Mouse (Mus musculus) CD4-positive, CD25-positive, alpha-beta regulatory T cell (primary cell): Measurements from ENCODE around the gene Gpr108. TPM values are rescaled to one million over a fixed set of nuclear protein-coding genes. Genes with fewer than 3 reads are reported as not detected.

ENCODE experiments used
- polyA plus RNA-seq: library from polyadenylated mRNA; unstranded; fragments of 100-300 nt; shearing (Covaris generic); gene quantifications from one replicate; pipeline ENCODE4 v1.2.1, GENCODE M21; 2017

The Gpr108 gene
- polyA plus RNA-seq = 82.5 TPM

GRCm38 (mm10) chr17:57248201-57248699 is at the start of gene Gpr108:
TSS of gene Gpr108 (minus strand) at chr17:57248446.

DNA sequence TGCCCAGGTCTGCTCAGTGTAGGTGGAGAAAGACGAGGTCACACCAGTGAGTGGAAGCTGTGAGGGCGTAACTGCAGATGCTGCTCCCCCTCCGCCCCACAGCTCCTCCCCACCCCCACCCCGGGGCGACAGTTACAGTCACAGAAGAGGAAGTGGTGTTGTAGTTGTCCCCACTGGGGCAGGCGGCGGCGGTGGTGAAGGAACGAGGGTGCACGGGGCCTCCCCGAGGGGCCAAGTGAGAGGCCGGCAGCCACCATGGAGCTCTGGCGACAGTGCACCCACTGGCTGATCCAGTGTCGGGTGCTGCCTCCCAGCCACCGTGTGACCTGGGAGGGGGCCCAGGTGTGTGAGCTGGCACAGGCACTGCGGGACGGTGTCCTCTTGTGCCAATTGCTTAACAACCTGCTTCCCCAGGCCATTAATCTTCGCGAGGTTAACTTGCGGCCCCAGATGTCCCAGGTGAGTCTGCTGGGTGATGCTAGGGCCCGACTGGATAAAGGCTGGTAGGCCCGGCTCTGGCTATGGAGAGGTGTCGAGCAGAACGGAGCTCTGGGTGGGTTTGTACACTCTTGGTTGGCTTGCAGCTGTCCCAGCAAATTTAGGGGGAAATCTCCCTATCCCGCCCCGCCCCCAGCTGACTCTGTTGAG is 30.8 kb upstream of the Gpr108 start, which contains the start of gene Vav1:
TSS of gene Vav1 (plus strand) at position 158 of the 648 bp plus-strand sequence.

GRCm38 (mm10) chr17:57249186-57250181 is 1.2 kb upstream of the Gpr108 start, which contains the start of gene Trip10:
TSS of gene Trip10 (plus strand) at chr17:57249455.

DNA sequence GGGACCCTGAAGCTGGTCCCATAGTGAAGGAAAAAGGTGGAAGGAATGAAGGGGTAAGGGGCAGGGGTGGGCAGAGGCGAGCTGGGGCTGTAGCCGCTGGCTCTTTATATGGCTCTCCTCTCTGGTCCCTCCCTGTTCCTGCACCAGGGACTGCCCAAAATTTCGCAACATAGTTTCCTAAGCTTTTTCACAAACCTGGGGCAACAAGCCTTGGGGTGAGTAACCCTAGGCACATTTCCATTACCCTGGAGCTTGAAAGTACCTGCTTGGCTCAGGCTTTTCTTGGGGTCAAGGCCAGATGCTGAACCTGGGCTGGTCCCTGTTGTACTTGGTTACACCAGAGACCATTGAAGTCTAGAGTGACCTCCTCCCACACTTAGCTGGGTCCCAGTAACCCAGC is 20.2 kb downstream of the Gpr108 start, which contains the start of gene C3:
TSS of gene C3 (minus strand) at position 123 of the 400 bp plus-strand sequence.

DNA sequence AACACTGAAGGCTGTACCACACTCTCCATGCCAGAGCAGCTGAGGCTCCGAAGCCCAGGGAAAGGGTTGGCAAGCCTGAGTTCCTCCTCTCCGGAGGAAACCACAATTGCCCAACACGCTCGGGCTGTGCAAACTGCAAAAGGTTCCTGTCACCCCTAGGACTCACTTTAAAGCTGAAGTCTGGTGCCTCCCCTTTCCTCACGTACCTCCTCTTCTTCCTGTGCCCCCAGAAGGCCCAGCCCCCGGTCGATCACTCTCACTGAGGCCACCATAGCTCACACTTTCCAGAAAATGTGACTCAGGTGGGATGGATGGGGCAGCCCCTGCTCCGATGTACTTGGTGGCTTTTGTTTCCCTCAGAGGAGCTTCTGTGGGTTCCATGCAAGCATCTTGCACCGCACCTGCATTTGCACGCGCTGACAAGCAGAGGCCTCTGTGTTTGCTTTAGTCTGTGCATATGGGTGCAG is 54.2 kb downstream of the Gpr108 start, which contains the start of gene Tnfsf14:
TSS of gene Tnfsf14 (minus strand) at position 137 of the 467 bp plus-strand sequence.

Other genes with a start within 250 kb of the Gpr108 start
- 1.6 TPM for gene Pspn, start 248.4 kb downstream of the Gpr108 start, polyA plus RNA-seq
- gene Gtf2f1, start 237.2 kb downstream of the Gpr108 start, polyA plus RNA-seq = 90.6 TPM
- gene Gm17949, start 237.0 kb downstream of the Gpr108 start, polyA plus RNA-seq = 0.61 TPM
- 56.0 TPM for gene Khsrp, start 216.9 kb downstream of the Gpr108 start, polyA plus RNA-seq
- not detected for gene Slc25a41, start 206.8 kb downstream of the Gpr108 start, polyA plus RNA-seq
- 1.1 TPM for gene Crb3, start 189.3 kb downstream of the Gpr108 start, polyA plus RNA-seq
- 7.9 TPM for gene Slc25a23, start 188.6 kb downstream of the Gpr108 start, polyA plus RNA-seq
- gene Dennd1c, start 169.9 kb downstream of the Gpr108 start, polyA plus RNA-seq = 288 TPM
- gene Tubb4a, start 160.7 kb downstream of the Gpr108 start, polyA plus RNA-seq = 1.8 TPM
- gene Tnfsf9, start 143.1 kb downstream of the Gpr108 start, polyA plus RNA-seq = 4.1 TPM
- 0.72 TPM for gene Cd70, start 98.7 kb downstream of the Gpr108 start, polyA plus RNA-seq
- gene Tnfsf14, start 54.3 kb downstream of the Gpr108 start, polyA plus RNA-seq = 3.4 TPM
- gene C3, start 20.3 kb downstream of the Gpr108 start, polyA plus RNA-seq = 0.56 TPM
- gene Trip10, start 1.0 kb upstream of the Gpr108 start, polyA plus RNA-seq = 4.9 TPM
- gene Vav1, start 30.7 kb upstream of the Gpr108 start, polyA plus RNA-seq = 217 TPM
- 1.1 TPM for gene Adgre1, start 110.2 kb upstream of the Gpr108 start, polyA plus RNA-seq